Mouse (Mus musculus): Measurements from ENCODE around the gene Slc19a2.
"Not testable (repeated sequence)": the region's sequence is repeated elsewhere in the genome, so short reads cannot be mapped to it uniquely, and the experiment has no call there.

Gene Slc19a2

GRCm38 (mm10) chr1:164248465-164249331 lies at the start of gene Slc19a2:
TSS of gene Slc19a2 (plus strand) at chr1:164249046.
- peak; percentile 90 to 96 for DNase-seq (ENCODE audit: low spot score in 2 of 2)

DNA sequence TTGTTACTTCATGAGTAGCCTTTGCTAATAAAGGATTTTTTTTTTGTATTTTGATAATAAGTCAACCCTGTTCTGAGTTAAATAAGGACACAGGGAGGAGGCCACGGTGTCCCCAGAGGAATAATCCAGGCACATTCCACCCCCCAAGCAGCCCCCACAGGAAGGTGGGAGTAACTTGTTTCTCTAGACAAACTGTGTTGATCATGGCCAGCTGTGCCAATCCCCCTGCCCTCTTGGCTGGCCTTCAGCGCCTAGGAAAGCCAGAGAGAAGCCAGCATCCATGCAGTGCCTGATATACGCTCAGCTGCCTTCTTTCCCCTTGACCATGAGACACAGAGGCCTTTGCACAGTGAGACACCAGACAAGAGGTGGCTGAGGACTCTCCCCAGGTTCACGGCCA lies 49.3 kb upstream of the Slc19a2 start:
- DNase-seq (ENCODE audit: low spot score in 2 of 2) = no peak

DNA sequence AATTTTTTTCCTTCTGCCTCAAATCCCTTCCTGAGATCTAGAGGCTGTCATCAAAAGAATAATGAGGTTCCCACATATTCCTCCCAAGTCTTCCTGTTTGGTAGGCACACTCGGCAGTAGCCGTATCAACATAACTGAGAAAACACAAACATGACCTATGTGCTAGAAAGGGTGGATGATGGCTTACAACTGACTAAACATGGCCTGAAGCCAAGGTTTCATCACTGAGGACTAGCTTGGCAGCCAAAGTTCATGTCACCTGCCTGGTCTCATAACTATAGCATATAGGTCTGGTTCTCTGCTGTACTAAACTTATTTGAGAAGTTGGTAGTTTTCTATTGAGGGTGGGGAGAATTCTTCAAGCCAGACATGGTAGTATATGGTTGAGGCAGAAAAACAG lies 40.4 kb upstream of the Slc19a2 start:
- DNase-seq (ENCODE audit: low spot score in 2 of 2) = no peak

- DNase-seq (ENCODE audit: low spot score in 2 of 2) = no peak
Observed at GRCm38 (mm10) chr1:164210899-164211298, 37.9 kb upstream of the Slc19a2 start.

- DNase-seq (ENCODE audit: low spot score in 2 of 2) = no peak
Observed at GRCm38 (mm10) chr1:164212686-164213085, 36.2 kb upstream of the Slc19a2 start.

DNA sequence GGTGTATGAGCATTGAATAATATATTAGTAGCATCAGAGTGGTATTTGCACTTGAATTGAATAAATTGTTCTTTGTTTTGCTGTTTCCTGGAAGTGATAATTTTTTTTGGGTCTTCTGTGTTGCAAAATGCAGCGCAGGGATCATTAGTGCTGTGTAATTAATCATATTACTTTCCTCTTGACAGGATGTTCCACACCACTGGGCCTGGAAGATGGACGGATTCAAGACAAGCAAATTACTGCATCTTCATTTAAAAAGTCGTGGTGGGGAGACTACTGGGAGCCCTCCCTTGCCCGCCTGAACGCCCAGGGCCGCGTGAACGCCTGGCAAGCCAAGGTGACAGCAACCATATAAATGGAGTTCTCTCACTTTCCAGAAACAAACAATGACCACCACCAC lies 34.7 kb upstream of the Slc19a2 start:
- no peak for DNase-seq (ENCODE audit: low spot score in 2 of 2)

DNA sequence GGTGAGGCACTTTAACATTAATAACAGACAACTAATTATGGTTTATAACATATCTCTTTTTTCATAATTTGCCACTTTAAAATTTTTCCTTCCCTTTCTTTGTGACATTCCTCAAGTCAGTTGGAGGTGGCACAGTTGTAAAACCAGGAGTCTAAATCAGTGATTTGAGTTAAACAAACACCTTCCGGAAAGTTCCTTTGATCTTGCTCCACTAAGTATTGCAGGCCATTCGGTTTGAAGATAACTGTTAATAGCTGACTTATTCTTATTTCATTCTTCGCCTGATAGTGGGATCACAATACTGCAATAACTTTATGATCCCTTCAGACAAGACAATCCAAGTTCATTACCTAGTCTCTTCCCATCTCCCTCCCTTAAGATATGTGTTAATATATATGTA lies 33.7 kb upstream of the Slc19a2 start:
- no peak for DNase-seq (ENCODE audit: low spot score in 2 of 2)

DNA sequence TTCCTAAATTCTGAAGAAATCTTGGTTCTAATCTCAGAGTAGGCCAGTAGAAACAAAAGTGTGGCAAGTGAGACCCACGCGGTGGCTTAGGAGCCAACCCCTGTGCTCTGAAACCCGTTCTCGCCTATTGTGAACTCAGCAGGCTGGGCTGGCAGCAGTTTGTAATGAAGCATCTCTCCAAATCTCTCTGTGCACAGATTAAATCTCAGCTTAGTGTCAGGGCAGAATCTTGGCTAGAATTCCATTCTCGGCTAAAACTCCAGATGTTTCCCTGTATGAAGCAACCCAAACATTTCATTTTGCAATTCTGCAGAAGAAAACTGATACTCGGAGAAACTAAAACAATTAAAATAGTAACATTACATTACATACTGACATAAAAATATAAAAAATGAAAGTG lies 33.3 kb upstream of the Slc19a2 start:
- no peak for DNase-seq (ENCODE audit: low spot score in 2 of 2)

- DNase-seq (ENCODE audit: low spot score in 2 of 2) = no peak
Observed at GRCm38 (mm10) chr1:164217791-164218685, 30.8 kb upstream of the Slc19a2 start.

DNA sequence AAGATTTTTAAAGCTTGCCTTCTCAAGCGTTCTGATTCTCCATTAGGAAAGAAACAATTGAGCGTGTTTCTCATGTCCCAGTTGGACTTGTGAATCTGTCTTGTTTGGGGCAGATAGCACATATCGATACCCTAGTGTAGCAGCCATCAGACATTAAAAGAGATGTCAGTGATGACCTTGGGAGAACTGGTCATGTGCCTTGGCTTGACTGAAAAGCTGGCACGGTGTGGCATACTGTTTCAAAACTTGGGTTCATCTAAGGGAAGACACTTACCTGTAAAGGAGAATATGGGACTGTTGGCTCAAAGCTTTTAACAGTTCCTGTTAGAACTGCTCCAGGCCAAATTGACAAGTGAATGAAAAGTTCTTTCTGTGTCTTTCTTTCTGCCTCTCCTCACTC lies 28.6 kb upstream of the Slc19a2 start:
- no peak for DNase-seq (ENCODE audit: low spot score in 2 of 2)

DNA sequence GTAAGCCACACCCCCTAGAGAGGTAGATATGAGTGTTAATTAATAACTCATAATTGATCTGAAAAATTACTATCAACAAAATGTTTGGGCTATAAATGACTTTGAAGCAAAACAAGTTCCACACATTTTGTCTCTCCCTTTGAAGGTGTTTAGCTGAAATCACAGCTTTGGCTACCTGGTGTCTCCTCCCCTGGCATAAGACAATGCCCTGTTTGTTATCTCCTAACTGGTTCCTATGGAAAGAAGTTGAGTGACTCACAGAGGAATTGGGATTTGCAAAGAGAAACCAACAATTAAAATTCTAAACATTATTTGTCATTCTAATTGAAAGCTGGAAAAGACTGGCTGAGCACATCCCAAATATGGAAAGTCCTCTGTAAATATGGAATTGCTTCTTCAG lies 25.8 kb upstream of the Slc19a2 start:
- DNase-seq (ENCODE audit: low spot score in 2 of 2) = no peak

GRCm38 (mm10) chr1:164231937-164232570 lies 16.8 kb upstream of the Slc19a2 start:
- DNase-seq (ENCODE audit: low spot score in 2 of 2) = not testable (repeated sequence)

GRCm38 (mm10) chr1:164233447-164233846 lies 15.4 kb upstream of the Slc19a2 start:
- DNase-seq (ENCODE audit: low spot score in 2 of 2) = no peak

DNA sequence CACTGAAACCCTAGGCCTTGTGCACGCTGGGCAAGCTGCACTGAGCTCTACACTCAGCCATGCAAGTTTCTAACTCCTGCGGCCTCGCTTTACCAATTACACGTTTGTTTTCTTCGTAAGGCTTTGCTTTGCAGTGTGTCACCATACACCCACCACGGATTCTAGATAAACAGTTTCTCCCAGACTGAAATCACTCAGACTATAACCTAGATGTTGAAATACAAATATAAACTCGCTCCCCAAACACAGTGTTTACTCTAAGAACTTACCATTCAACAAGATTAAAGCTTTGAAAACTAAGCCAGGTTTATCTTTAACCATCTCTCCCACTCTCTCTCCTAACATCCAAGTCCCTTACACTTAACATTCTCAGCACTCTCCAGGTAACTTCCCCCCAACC lies 13.8 kb upstream of the Slc19a2 start:
- no peak for DNase-seq (ENCODE audit: low spot score in 2 of 2)

DNA sequence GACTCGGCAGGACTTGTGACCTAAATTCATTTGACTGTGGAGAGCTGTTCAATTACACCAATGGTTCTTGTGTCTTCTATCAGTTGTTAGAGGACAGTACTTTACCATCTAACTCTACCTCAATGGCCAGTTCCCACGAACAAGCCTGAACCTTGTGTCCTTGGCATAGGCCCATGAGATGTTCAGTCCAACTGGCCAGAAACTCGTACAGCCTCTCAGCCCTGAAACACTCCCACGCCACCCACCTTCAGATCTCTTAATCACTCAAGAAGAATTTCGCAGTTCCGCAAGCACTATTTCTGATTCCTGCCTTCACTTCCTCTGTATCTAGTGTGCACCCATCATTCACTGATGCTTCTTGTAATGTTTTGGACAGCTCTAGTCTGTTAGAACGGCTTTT lies 12.8 kb upstream of the Slc19a2 start:
- peak in 1 of 2 experiments; percentile 25 for DNase-seq (ENCODE audit: low spot score in 2 of 2)

DNA sequence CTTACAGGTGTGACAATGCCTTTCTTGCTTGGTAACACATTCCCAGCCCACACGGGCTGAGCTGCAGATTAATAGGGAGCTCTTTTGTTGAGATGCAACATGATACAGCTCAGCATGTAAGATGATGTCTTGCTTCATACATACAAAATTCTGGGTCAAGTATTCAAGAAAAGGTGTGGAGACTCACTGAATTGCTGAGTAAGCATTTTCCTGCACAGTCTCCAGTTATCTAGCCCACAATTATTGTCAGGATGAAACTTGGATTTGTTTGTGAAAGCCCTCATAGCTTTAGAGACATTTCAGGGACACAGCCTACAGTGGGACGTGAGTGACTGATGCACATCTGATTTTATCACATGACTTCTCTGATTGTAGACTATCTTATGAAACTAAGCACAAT lies 7.4 kb upstream of the Slc19a2 start:
- no peak for DNase-seq (ENCODE audit: low spot score in 2 of 2)

- DNase-seq (ENCODE audit: low spot score in 2 of 2) = peak in 1 of 2 experiments; percentile 42
Observed at GRCm38 (mm10) chr1:164242809-164243208, 6.0 kb upstream of the Slc19a2 start.

GRCm38 (mm10) chr1:164247442-164247841 lies 1.4 kb upstream of the Slc19a2 start:
- DNase-seq (ENCODE audit: low spot score in 2 of 2) = no peak

DNA sequence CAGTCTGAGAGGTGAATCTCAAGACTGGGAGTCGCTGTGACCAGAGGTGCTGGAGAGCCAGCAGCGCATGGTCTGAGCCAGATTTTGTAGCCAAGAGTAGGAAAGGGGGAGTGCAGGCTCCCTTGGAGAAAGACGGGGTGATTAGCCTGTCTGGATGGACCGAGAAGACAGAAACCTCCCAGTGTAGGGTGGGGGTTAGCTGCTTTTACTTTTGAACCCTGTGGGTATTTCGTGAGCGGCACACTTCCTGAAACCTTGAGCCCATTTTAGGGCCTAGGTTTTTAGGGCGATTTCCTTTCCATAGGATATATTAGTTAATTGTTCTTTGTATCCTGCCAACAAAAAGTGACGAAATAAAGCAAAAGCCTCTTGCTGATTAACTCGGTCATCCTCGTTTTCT lies 875 bp upstream of the Slc19a2 start:
- peak in 1 of 2 experiments; percentile 22 for DNase-seq (ENCODE audit: low spot score in 2 of 2)

DNA sequence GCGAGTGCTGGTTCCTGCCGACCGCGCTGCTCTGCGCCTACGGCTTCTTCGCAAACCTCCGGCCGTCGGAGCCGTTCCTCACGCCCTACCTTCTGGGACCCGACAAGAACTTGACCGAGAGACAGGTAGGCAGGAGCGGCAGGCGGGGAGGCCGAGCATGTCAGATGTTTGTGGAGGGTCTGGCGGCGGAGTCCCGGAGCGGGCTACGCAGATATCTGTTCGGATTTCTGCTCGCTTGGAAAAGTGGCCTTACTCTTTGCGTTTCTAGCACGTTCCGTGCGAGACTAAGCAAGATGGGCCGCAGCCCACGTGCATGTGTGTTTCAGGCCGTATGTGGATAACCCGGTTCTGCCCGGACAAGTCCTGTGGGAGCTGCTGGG lies 476 bp downstream of the Slc19a2 start:
- DNase-seq (ENCODE audit: low spot score in 2 of 2) = peak in 1 of 2 experiments; percentile 20

GRCm38 (mm10) chr1:164250391-164251150 lies 1.7 kb downstream of the Slc19a2 start:
- DNase-seq (ENCODE audit: low spot score in 2 of 2) = no peak

Measured in urinary bladder, adult 18-20 months (tissue).